Mouse (Mus musculus): ENCODE results near the gene Trmt112.

Trmt112 gene

DNA sequence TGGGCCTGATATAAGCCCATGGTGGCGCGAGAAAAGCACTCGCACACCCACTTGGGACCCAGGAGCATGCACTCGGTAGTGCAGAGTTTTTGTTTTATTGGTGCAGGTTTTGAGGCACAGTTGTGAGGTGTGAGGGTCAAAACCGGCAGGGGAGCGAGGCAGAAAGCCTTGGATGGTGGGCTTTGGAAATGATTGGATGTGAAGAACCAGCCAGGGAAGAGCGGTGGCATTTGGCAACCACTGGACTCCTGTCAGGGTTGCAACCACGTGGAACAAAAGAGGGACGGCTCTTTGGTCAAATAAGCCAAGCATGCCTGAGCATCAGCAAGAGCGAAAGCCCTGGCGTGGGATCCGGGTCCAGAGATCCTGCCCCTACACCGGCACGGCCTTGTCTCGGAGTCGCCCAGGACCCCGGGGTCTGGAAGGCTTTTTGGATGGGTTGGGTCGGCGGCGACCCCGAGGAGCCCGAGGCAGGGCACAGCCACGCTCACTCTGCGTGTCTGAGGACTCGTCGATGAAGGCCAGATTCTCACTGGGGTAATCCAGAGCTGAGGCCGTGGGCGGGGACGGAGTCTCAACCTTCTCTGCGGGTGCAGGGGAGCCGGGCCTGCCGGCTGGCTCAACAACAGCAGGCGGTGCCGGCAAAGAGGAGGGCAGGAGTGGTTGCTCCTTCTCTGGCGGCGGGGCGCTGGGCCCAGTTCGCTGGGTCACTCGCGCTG is 16.3 kb downstream of the Trmt112 start:
- peak; percentile 49 for DNase-seq (ENCODE audit: low read depth, low spot score)

DNA sequence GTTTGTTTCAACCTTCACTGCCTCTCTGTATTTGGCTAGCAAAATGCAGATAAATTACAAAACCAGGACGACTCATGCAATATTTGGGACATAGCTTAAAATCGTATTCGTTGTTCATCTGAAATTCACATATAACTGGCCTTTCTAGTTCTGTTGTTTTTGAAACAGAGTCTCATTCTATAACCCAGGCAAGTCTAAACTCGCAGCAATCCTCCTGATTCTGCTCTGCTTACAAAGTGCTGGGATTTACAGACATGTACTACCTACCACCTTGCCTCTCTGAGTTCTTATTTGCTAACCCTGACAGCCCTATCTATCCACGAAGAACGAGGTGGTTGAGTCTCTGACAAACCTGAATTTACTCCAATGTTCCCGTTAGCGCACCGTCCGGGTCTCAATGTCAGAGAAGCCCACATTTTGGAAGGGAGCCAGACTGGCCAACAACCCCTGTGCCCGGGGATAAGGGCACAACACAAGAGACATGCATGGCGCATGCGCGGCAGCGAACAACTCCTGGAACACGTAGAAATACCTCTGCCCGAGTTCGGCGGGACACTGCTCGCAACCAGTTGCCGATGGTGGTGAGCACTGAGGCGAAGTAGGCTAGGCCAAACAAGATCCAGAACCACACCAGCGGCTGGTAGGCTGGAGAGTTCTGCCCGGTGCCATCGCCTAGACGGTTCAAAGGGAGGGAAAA is 17.2 kb downstream of the Trmt112 start:
- DNase-seq (ENCODE audit: low read depth, low spot score), result peak; percentile 56

DNA sequence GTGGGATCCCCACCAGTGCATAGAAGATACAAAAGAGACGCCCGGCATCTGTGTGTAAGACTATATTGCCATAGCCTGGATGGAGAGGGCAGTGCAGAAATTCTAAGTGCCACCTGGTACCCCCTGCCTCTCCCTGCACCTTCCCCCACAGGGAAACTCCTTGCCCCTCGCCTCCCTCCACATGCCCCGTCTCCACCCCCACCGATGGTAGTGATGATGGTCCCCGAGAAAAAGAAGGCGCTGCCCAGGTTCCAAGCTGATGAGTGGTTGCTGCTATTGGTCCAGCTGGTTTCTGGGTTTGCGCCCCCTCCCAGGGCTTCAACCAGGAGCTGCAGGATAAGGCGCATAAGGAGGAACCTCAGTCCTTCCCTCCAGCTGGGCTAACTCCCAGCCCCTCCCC is 18.6 kb downstream of the Trmt112 start:
- no peak for DNase-seq (ENCODE audit: low read depth, low spot score)

DNA sequence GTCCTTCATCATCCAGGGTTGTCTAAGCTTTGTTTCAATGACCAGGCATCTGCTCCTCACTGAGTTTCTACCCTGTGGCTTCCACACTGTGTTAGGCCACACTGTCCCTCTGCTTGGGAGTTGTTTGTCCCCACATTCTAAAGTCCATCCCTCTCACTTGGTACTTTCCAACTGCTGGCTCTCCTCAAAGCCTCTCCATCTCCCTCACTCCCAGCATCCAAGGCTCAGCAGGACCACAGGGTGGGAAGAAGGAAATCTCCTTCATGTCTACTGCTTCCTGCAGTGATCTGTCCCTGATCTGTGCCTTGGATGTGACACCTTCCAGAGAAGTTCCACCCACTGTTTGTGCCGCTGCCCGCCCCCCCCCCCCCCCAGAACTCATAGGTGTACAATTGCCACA is 21.5 kb downstream of the Trmt112 start:
- DNase-seq (ENCODE audit: low read depth, low spot score), result no peak

DNA sequence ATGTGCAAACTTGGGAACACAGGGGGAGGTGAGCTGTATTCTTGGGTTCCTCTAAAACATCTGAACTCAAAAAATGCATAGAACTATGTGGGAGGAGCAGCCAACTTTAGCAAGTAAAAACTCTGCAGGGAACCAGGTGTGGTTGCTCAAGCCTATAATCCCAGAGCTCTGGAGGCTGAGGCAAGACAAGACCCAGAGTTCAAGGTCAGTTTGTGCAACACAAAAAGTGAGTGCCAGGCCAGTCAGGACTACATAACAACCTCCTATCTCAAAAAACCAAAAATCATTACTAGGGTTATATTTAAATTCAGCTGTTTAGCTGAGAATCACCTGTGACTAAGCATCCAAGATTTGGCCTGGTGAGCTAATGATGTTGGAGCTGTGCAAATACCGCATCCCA is 22.5 kb downstream of the Trmt112 start:
- peak; percentile 81 for DNase-seq (ENCODE audit: low read depth, low spot score)

- DNase-seq (ENCODE audit: low read depth, low spot score), result no peak
Measured at GRCm38 (mm10) chr19:6933102-6933435, 23.6 kb downstream of the Trmt112 start.

DNA sequence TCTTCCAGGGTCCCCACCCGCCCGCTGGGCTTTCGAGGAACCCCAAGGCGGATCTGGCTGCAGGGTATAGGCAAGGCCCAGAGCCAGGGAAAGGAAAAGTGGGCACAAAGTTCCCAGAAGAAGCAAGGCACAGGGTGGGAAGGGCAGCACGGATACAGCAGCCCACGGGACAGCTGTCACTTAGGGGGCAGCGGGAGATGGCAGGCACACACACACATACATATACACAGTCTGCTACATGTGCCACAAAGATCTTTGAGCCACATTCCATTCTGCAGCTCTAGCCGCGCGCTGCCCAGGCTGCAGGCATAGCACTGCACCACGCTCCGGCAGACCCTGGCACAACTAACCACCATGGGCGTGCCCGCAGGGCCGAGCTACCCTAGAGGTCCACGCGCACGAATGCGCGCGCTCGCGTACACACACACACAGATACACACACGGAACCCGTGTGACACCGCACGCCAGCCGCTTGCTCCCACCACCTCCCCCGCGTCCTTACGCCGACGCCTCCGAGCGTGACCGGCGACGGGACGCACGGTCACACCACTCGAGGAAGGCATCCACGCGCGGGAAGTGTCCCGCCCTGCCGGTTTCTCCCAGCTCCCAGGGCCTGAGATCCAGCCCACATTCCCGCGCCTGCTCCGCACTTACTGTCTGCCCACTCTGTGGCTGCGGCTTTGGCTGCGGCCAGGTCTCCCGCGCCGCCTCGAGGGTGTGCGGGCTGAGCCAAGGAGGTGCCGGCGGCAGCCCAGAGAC is 24.1 kb downstream of the Trmt112 start:
- DNase-seq (ENCODE audit: low read depth, low spot score), result peak; percentile 36

DNA sequence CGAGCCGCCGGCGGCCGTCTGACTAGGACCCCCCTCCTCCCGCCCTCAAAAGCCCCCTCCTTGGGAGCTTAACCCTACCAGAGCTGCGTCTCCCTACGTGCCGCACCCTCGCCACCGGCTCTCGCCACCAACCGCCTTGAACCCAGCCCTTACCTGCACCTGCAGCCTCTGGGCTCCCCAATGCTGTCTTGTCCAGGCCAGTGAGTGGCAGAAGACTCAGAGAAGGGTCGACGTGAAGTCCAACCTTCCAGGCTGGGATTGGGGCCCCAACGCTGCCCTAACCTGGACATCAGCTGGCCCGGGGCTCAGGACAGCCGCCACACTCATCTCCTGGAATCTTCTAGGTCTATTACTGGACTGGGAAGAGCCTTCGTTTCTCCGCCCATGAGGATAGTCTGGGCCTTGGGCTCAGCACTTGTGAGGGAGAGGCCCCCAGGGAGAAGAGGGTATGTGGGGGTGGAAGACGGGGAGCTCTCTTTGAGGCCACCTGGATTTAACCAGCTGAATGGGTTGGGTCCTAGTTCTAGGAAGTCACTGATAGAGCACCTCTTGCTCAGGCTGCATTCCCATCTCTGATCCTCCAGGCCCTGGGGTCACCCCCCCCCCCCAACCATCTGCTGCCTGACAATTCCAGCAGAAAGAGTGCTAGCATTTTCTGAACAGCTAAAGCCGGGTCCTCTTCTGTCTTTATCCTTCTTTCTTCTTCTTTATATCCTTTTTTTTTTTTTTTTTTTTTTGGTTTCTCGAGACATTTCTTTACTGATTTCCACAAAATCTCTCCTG is 24.9 kb downstream of the Trmt112 start, which contains the start of gene Kcnk4:
Gene Kcnk4, minus strand, starts transcription at position 321 of the 783 bp plus-strand sequence.
- no peak for DNase-seq (ENCODE audit: low read depth, low spot score)

DNA sequence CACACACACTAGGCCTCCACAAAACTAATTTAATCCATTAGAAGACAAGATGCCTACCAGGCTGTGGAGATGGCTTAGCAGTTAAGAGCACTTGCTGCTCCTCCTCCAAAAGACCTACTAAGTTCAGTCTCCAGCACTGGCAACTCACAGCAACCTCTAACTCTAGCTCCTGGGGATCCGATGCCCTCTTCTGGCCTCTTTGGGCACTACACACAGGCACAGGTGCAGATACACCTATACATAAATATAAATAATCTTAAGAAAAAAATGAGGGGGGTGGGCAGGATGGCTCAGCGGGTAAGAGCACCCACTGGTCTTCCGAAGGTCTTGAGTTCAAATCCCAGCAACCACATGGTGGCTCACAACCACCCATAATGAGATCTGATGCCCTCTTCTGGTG is 26.8 kb downstream of the Trmt112 start:
- peak; percentile 68 for DNase-seq (ENCODE audit: low read depth, low spot score)

GRCm38 (mm10) chr19:6937541-6938465 is 28.3 kb downstream of the Trmt112 start:
- DNase-seq (ENCODE audit: low read depth, low spot score), result peak; percentile 27

- no peak for DNase-seq (ENCODE audit: low read depth, low spot score)
Measured at GRCm38 (mm10) chr19:6939106-6940002, 29.9 kb downstream of the Trmt112 start.

DNA sequence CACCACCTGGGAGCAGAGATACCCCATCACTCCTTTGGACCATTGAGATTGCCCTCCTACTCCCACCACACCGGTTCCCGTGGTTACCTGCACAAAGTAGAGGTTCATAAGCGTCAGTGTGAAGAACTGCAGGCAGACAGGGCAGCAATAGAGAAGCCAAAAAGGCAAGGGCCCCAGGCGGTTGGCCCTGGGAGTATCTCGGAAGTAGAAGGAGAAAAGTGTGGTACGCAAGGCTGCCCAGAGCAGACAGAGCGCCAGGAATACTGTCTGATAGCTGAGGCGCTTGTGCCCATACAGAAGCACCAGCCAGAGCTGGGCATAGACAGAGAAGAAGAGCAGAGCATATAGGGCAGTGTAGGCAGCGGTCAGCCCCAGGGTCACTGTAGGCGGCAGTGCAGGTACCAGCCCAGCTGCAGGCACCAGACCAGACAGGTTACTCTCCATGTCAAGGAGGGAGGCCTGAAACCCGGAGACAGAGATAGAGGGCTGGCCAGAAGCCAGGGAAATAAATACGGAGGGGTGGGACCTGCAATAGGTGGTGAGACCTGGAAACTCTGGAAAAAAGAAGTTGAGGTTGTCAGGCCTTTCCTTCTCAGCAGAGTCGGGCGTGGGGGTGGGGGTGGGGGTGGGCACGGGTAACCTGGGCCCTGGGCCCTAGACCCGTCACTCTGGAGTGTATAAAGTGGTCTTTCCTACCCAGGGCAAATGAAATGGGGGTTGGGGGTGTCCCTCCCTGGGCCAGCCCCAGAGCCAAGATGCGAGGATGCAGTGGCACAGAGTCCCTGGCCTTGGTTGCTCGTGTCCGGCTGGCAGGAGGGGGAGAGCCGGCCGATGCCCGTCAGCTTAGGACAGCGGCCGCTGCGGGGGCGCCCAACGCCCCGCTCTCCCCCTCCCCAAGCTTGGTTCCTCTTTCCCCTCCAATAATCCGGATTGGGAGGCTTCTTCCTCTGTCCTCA is 31.2 kb downstream of the Trmt112 start:
- DNase-seq (ENCODE audit: low read depth, low spot score), result peak; percentile 21

GRCm38 (mm10) chr19:6941372-6942248 is 32.1 kb downstream of the Trmt112 start, which contains the start of gene Bad:
Bad (plus strand) TSS chr19:6941861.
- DNase-seq (ENCODE audit: low read depth, low spot score), result peak; percentile 89

- peak; percentile 96 for DNase-seq (ENCODE audit: low read depth, low spot score)
Measured at GRCm38 (mm10) chr19:6942249-6942691, 32.8 kb downstream of the Trmt112 start, which contains the start of gene Gpr137. Gpr137 (minus strand) TSS chr19:6942480.

GRCm38 (mm10) chr19:6942764-6943163 is 33.3 kb downstream of the Trmt112 start:
- DNase-seq (ENCODE audit: low read depth, low spot score), result no peak

DNA sequence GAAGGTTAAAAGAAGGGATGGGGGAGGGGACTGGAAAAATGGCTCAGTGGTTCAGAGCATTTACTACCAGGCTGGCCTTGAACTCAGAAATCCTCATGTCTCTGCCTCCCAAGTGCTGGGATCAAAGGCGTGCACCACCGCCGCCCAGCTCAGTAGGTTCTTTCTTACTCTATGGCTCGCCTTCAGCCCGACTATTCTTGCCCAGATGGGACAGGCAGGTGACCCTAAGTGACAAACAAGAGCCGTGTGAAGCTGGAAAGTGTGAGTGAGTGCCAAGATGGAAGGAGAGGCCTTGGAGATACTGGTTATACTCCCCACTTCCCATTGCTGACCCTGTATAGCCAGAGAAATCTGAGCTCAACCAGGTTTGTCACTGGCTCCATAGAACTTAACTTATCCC is 34.2 kb downstream of the Trmt112 start:
- DNase-seq (ENCODE audit: low read depth, low spot score), result no peak

GRCm38 (mm10) chr19:6947742-6948141 is 38.2 kb downstream of the Trmt112 start:
- DNase-seq (ENCODE audit: low read depth, low spot score), result peak; percentile 68

Measured in R1 (cell line).